Mouse (Mus musculus): Measurements from ENCODE around the gene Rpap3.

Gene Rpap3

DNA sequence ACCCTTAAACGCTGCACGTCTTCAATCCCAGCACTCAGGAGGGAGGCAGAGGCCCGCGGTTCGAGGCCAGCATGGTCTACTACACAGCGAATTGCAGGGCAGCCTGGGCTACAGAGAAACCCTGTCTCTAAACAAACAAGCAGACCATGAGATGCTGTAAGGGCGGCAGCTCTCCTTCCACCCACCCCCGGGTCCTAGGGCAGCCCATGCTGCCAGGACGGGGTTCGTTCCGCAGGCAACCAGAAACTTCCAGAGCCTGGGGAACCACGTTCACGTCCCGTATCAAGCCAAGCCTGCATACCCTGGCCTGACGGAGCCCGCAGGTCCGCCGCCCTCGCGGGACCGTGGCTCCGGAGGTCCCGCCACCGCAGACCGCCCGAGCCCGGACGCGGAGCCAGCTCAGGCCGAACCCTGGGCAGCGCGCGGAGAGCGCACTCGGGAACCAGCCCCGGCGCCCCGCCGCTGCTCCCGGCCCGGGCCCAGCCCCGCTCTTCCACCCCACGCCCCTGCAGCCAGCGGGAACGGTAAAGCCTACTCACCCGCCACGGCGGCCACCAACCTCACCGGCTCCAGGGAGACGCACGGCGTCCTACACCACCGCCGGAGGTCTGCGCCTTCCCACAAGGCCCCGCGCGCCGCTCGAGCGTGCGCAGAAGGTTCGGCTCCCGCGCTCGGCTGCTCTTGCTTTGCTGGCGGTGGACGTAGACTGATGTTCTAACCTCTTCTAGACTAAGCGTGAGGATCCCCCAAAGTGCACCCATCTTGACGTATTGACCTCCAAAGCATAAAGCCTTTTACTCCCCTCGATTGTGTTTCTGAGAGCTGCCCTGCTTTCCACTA lies at the start of gene Rpap3:
Rpap3 (minus strand) TSS at position 615 of the 840 bp plus-strand sequence.
- peak; percentile 78 for DNase-seq (ENCODE audit: low read depth, low spot score)

DNA sequence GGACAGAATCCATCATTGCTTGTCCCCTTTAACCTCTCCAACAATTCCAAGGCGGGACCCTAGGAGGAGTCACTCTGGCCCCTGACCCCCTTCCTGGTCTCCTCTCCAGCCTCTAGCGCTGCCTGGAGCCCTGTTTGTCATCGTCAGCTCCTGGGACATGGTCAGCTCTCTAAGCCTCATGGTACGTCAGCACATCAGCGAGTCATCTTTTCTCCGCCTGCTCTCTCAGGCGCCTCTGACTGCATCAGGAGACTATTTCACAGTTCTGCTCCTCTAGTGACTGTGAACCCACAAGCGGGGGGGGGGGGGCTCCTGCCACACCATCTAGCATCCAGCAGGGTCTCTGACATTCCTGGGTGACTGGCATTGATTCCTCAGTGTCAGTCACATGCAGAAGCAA lies 49.7 kb upstream of the Rpap3 start:
- no peak for DNase-seq (ENCODE audit: low read depth, low spot score)

DNA sequence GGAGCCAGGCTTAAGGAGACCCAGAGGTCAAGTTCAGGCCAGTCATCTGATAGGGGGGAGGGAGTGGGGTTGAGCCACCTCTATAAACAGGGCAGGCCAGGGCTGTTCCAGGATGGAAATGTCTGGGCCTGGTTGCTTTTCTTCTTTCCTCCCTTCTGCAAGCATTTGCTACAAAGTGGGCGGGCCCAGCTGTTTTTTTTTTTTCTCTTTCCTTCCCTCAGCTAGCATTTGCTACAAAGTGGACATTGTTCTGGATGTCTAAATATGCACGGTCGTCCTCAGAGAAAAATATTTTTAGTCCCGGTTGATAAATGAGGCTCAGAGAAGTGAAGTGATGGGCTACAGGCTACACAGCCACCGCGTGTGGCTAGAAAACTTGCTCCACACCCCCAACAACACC lies 48.9 kb upstream of the Rpap3 start:
- peak; percentile 23 for DNase-seq (ENCODE audit: low read depth, low spot score)

DNA sequence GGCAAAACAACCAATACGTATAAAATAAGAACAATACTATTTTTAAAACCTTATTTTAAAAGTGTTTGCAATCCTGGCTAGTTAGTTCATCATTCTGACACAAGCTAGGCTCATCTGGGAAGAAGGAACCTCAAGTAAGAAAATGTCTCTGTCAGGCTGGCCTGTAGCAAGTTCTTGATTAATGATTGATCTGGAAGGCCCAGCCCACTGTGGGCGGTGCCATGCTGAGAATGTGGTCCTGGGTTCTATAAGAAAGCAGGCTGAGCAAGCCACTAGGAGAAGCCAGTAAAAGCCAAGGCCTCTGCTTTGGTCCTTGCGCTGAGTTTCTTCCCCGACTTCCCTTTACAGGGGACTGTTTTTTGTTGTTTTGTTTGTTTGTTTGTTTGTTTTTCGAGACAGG lies 46.9 kb upstream of the Rpap3 start:
- DNase-seq (ENCODE audit: low read depth, low spot score) = no peak

DNA sequence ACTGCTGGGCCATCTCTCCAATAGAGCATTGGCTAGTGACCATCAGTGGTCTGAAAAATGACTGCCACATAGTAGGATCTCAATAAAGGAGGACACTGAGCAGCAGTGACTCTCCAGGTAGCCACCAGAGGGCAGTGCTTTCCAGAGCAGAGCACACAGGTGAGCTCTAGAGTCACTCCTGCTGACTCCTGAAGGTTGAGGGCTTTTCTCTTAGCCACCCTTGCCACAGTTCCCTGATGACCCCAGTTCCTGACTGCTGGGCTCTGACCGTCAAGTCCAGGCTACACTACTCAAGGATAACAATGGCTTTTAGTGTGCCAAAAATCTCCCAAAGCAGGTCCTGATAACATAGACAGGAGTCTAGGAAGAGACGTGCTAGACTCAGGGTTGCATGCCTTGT lies 46.1 kb upstream of the Rpap3 start:
- peak; percentile 63 for DNase-seq (ENCODE audit: low read depth, low spot score)

DNA sequence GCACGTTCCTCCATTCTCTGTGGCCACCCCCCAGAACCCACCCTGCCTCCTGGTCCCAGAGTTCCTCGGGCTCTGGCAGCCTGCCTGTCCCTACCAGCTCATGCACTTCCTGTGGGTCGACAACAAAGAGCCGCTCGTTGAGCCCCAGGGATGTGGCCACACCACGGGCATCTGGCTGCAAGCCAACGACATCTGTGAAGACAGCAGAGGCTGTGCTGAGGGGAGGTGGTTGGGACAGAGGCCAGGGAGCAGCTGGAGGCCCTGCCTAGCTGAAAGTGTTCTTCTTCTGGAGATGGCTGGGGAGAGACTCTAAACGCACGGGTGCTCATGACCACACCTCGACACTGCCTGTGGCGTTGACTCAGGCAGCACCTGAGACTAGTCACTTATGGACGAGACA lies 45.1 kb upstream of the Rpap3 start:
- DNase-seq (ENCODE audit: low read depth, low spot score) = no peak

DNA sequence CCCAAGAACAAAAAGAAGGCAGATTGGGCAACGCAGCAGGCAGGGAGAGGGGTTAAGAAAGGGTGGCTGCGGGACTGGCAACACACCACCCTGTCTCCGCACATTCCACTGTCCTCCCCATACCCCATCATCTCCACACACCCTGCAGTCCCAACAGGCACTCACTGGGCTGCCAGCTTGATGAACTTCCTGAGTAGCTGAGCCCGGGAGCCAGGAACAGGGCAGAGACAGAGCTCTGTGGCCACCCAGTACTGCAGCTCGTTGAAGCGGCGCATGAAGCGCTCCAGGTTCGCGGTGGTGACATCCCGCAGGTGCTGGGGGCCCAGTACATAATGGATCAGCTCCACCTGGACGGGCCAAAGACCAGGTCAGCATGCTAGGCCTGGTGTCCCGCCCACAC lies 44.2 kb upstream of the Rpap3 start:
- DNase-seq (ENCODE audit: low read depth, low spot score) = no peak

DNA sequence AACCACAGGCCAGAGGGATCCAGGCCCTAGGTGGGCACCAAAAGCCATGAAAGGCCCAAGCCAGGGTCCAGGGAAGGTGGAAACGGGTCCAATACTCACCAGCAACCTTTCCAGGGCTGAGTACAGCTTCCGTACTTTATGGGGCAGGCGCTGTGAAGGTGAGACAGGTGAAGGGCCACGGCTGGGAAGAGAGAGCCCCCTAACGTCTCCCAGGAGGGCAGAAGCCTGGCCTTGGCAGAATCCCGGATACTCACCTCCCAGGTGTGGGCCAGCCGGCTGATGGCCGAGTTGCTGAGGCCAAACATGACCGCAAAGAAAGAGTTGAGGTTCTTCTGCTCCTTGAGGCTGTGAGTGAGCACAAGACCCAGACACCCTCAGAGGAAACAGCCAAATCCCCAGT lies 43.8 kb upstream of the Rpap3 start:
- DNase-seq (ENCODE audit: low read depth, low spot score) = no peak

DNA sequence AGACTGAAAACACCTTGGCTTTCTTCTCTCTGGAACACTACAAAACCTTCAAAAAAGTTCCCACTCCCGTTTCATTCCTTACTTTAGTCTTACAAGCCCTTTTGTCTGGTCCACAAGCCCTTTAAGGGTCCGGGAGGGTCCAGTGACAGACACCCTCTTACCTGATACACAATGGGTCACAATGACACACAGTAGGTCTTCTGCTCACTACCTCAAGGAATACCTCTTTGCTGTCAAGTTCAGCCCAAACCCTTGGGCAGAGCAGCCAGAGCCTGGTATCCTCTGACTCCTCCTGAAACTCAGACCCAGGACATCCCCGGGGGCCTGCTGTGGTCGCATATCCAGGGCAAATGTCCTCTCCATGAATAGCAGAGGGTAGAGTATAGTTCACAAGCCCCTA lies 43.3 kb upstream of the Rpap3 start:
- DNase-seq (ENCODE audit: low read depth, low spot score) = no peak

DNA sequence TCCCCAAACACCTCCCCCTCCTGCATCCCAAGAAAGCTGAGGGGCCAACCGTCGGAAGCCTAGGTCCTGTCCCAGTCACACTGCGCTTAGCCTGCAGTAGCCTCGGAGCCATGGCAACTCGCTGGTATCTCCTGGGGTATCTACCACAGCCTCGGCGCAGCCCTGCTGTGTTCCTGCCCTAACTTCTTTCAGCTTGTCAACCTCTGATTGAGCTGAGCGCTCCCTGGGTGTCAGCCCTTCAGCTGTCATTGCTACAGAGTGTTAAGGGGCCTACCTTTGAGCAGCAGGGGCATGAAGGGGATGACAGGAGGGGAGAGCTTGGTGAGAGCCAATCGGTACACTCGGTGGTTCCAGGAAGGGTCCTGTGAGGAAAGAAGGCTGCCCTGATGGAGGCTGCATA lies 42.7 kb upstream of the Rpap3 start:
- no peak for DNase-seq (ENCODE audit: low read depth, low spot score)

DNA sequence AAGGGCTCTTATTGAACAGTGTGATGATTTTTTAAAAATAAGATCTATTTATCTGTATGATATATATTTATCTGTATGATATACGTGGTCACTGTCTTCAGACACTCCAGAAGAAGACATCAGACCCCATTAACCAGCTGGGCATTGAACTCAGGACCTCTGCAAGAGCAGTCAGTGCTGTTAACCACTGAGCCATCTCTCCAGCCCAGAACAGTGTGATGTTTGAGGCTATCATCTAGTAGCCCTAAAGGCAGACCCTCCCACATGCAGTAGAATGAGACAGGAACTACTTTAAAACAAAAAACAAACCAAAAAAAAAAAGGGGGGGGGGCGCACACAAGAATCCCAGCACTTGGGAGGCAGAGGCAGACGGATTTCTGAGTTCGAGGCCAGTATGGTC lies 41.9 kb upstream of the Rpap3 start:
- DNase-seq (ENCODE audit: low read depth, low spot score) = no peak

DNA sequence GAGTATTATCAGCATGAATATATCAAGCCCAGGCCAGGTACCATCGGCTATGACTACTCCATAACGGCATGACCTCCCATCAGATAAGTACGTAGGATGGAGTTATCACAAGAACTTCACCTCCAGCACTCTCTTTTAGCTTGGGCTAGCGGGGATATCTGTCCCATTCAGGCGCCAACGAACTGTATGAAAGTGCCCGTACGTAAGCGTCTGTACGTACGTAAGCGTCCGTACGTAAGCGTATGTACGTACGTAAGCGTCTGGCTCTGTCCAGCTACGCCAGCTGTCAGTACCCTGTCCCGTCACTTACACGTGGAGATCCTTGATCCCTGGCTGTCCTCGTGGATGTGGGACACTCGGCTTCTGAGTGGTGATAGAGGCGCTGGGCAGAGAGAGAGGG lies 41.1 kb upstream of the Rpap3 start:
- DNase-seq (ENCODE audit: low read depth, low spot score) = no peak

DNA sequence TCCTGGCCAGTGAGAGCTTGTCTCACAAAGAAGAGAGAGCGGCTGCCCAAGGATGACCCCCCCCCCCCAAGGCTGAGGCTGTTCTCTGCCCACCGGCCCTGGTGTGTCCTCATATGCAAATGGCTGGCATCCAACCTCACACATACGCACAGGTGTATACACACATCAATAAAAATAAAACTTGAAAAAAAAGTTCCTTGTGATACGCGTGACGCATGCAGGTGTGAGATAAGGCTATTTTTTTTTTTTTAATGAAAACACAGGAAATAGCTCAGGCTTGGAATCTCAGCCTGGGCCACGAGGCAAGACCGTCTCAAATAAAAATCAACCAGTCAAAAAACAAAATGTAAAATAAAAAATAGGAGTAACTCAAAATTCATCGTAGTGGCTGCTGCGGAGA lies 40.7 kb upstream of the Rpap3 start:
- DNase-seq (ENCODE audit: low read depth, low spot score) = no peak

DNA sequence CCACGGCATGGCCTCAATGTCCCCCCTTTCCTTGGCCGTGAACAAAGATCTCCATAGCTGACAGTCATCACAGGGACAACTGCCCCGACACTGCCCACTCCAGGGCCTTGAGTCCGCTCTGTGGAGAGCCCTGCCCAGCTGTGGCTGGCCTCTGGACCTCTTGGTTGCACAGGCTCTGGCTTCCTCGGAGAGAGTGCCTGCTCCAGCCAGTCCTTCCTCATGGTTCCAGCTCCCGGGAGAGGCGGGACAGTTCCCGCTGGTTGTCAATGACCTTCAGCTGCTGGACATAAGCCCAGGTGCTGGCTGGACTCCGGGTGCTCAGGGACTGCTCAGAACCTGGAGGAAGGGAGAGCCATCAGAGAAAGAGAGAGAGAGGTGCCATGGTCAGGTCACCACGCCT lies 39.7 kb upstream of the Rpap3 start:
- no peak for DNase-seq (ENCODE audit: low read depth, low spot score)

DNA sequence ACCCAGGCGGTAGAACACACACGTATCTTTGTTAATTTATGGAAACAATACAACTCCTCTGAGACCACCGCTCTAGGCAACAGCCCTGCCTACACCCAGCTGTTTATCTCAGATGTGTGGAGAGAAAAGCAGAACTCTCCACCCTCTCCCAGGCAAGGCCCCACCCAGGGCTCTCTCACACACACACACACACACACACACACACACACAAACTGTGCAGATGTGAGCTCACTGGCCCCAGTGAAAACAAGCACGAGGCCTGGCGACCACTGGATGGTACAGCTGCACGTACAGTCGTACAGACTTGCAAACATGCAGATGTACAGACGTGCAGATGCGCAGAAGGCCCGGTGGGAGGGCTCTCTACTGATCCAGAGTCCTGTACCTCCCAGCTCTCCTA lies 39.3 kb upstream of the Rpap3 start:
- no peak for DNase-seq (ENCODE audit: low read depth, low spot score)

DNA sequence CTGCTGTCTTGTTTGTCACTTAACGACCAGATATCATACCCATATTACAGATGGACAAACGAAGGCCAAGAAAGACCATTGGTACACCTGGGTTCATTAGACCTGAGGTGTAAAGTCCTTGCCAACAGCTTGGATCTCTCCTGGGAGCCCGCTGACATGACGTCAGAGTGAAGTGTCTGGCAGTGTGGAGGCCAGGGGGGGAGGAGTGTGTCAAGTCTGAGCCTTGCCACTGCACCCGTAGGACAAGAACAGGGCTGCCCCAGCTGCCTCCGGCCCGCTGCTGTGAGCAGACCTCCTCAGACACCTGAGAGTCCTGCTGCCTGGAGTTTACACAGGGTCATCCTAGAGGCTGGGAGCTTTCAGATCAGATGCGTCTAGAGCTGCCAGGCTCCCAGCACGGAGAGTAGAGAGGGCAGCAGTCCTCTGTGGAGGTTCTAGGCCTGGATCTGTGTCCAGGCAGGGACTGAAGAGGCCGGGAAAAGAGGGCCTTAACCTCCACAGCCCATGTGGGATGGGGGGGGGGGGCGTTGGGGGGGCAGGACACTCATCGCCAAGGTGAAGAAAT lies 38.4 kb upstream of the Rpap3 start:
- DNase-seq (ENCODE audit: low read depth, low spot score) = no peak

DNA sequence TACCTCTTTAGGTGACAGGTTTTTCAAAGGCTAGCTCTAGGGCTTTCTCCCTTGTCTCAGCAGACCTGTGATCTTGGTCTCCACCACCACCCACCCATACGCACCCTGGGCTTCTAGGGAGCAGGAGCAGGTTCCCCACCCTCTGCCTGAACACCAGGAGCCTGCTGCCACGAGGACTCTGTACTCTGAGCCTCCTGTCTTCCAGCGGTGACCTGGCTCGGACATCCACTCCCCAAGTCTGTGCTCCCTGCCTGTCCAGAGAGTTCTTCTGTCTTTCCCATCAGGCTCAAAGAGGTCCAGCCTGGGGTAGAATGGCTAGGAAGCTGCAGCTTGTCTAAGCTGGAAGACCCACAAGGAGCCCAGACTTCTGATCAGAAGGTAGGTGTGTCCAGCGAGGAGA lies 37.6 kb upstream of the Rpap3 start:
- DNase-seq (ENCODE audit: low read depth, low spot score) = no peak

DNA sequence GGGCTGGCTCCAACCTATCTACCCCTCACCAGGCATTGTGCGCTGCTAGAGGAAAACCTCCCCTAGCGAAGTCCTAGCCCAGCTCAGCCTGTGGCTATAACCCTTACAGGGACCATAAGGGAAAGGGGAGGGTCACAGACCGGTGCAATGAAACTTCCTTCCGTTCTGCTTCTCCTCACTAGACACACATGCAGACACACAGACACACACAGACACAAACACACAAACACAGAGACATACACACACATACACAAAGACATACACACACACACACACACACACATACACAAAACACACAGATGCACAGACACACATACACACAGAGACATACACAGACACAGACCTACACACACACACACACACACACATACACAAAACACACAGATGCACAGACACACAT lies 37.0 kb upstream of the Rpap3 start:
- DNase-seq (ENCODE audit: low read depth, low spot score) = no peak

DNA sequence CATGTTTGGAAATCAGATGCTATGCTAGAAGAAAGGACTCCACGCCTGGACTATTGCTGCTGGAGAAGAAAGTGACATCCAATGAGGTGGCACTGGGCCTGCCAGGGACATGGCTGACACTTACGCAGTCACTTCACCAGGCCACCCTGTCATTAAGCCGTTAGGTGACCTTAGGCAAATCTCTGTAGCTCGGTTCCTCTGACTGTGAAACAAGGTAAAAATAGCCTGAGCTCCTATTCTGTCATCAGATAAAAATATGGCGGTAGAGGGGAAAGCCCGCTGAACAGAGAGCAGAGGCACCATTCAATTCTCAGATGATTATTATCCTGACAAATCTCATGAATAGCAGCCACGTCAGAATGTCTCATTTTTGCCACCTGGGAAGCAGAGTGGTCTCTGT lies 36.4 kb upstream of the Rpap3 start:
- DNase-seq (ENCODE audit: low read depth, low spot score) = no peak

DNA sequence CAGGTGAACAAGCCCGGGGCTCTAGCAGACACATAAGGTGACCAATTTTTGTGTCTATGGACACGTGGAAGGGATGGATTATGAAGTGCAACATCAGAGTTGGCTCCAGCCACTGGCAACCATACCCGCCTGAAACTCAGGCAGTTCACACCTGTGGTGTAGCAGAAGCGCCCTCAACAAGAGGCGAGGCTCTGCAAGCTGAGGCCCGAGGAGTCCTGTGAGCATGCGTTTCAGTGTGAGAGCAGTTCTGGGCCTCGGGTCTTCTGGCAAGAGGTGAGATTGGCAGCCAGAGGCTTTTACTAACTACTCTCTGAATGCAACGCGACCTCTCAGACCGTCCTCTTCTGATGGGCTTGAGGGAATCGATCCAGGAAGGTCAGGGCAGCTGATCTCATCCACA lies 36.0 kb upstream of the Rpap3 start:
- no peak for DNase-seq (ENCODE audit: low read depth, low spot score)

DNA sequence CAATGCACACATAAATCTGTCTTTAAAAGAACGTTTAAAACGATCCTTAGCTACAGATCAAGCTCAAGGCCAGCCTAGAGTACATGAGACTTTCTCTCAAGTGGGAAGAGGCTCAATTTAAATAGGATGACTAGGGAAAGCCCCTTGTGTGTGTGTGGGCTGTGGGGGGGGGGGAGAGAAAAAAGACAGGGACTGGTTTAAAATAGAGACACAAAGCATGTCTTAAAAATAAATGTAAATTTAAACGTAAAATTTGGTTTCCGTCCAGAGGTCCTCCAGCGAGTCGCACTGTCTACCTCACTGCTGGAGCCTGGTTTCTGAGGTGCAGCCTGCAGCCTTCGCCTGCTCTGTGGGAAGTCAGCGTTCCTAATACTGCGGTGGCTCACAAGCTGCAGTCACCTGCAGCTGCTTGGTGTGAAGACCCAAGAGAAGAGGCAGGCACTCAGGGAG lies 34.7 kb upstream of the Rpap3 start:
- no peak for DNase-seq (ENCODE audit: low read depth, low spot score)

DNA sequence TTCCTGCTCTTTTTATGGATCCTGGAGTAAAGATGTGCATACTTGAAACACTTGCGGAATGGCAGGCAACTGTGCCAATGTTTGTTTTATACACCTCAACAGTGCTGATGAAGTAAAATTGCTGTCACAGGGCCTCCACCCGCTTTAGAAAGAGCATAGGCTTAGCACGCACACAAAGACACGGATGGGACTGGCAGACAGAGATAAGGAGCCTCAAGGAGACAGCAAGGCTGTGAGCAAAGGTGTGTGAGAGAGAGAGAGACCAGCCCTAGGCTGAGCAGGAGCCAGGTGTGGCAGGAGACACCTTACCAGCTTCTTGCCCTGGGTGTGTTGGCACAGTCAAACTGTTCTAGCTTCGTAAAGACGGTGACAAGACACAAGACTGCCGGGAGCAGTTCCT lies 33.3 kb upstream of the Rpap3 start:
- DNase-seq (ENCODE audit: low read depth, low spot score) = no peak

DNA sequence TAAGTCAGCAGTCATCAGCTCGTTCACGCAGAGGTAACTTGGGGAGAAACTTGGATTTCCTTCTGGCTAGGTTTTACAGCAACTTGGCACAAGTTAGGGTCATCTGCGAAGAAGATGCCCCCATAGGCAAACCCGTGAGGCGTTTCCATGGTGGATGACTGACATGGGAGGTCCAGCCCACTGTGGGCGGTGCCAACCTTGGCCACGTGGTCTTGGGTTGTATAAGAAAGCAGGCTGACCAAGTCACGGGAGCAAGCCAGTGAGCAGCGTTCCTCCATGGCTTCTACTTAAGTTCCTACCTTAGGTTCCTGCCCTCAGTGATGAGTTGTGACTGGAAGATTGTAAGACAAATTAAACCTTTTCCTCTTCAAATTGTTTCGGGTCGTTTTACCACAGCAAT lies 26.4 kb upstream of the Rpap3 start:
- no peak for DNase-seq (ENCODE audit: low read depth, low spot score)

DNA sequence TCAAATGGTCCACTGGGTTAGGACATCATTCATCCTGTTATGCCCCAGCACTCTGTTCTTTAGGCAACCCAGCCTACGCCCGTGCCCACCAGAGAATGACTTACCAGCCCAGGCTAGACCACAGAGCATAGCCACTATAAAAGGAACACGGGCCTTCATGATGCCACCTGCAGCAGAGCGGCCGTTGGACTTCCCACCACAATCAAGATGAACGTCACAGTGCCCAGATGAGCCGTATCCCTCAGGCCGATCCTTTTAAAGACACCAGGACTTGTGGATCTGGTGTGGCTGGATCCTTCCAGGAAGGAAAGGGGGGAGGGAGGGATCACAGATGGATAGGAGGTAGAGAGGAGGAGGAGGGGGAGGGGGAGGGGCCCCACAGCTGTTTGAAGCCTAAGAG lies 25.5 kb upstream of the Rpap3 start, which contains the start of gene Endou:
Endou (minus strand) TSS at position 229 of the 400 bp plus-strand sequence.
- no peak for DNase-seq (ENCODE audit: low read depth, low spot score)

Measured in ES-CJ7 (cell line).